Mouse (Mus musculus): ENCODE data around the gene Inpp5a.

- TF ChIP-seq CTCF (IDR thresholded peaks at IDR 0.05; ENCODE audit: control insufficient read depth, insufficient read depth, low read length) (no peak), POLR2A (IDR thresholded peaks at IDR 0.05; ENCODE audit: borderline replicate concordance, control insufficient read depth, low read depth, low read length) (no peak)
These were observed 158.4 kb downstream of the Inpp5a start for GRCm38 (mm10) chr7:139547325-139547724.
